Mouse (Mus musculus) neural tube, embryonic 11.5 days (tissue): ENCODE measurements around the gene Pard3. TPM values are rescaled to one million over a fixed set of nuclear protein-coding genes. Genes with fewer than 3 reads are reported as not detected.

Experiments
- ATAC-seq: fragments of 200-750 bp; cut with Nextera tagmentation; 2 replicates; pipeline ENCODE4 v1.8.0; 2017; ENCODE audit warnings: moderate number of reproducible peaks, mild to moderate bottlenecking, moderate TSS enrichment, moderate library complexity; ENCODE audit not compliant: insufficient read depth, low FRiP score, low TSS enrichment
- DNase-seq: peaks from one replicate; pipeline ENCODE4 v3.0.0-alpha.2; 2015; ENCODE audit warnings: low spot score
- H3K27ac ChIP-seq: fragments of 300-500 bp; sonication (generic); 2 replicates; pipeline ENCODE4 v1.5.1; 2014; ENCODE audit warnings: low read depth, mild to moderate bottlenecking, low read length
- H3K27me3 ChIP-seq: fragments of 300-500 bp; sonication (generic); 2 replicates; pipeline ENCODE4 v1.6.1; 2014; ENCODE audit warnings: mild to moderate bottlenecking, low read length, mixed read lengths; ENCODE audit not compliant: control insufficient read depth, insufficient read depth
- H3K36me3 ChIP-seq: fragments of 300-500 bp; sonication (generic); 2 replicates; pipeline ENCODE4 v1.6.1; 2014; ENCODE audit warnings: mild to moderate bottlenecking, low read length, moderate library complexity, mixed read lengths; ENCODE audit not compliant: control insufficient read depth, insufficient read depth
- H3K4me1 ChIP-seq: fragments of 300-500 bp; sonication (generic); 2 replicates; pipeline ENCODE4 v1.6.1; 2014; ENCODE audit warnings: low read length, mixed read lengths; ENCODE audit not compliant: control insufficient read depth, insufficient read depth
- H3K4me2 ChIP-seq: fragments of 300-500 bp; sonication (generic); 2 replicates; pipeline ENCODE4 v1.6.1; 2014; ENCODE audit warnings: low read depth, mild to moderate bottlenecking, moderate library complexity
- H3K4me3 ChIP-seq: fragments of 300-500 bp; sonication (generic); 2 replicates; pipeline ENCODE4 v1.5.1; 2014; ENCODE audit warnings: low read depth, low read length
- H3K9ac ChIP-seq: fragments of 300-500 bp; sonication (generic); 2 replicates; pipeline ENCODE4 v1.6.1; 2014; ENCODE audit warnings: mild to moderate bottlenecking, low read length
- H3K9me3 ChIP-seq: fragments of 300-500 bp; sonication (generic); 2 replicates; pipeline ENCODE4 v1.6.1; 2016; ENCODE audit warnings: low read length; ENCODE audit not compliant: control insufficient read depth
- WGBS: fragments of 180-500 bp; shearing (Covaris S2); extraction: QIAGEN DNeasy Blood & Tissue Kit; methylation state at CpG from one replicate; pipeline ENCODE4 v1.1.7; 2014; 5-methylcytosine and 5-hydroxymethylcytosine counted together
- polyA plus RNA-seq: library from polyadenylated mRNA; unstranded; fragments of >200 nt; fragmentation: Nextera tagmentation; extraction: Ambion mirVana; gene quantifications from 2 replicates; pipeline ENCODE4 v1.2.1, GENCODE M21; 2014

Pard3 gene
- polyA plus RNA-seq, 1 experiment from 2014 or later: 37.5 TPM

- Histone ChIP-seq H3K27me3 (no peaks in the 10 kb centered on the region), H3K4me1 (peaks cover 26% of the 10 kb centered on the region), H3K9me3 (no peaks in the 10 kb centered on the region), H3K4me3 (no peak overlapping the region), H3K4me2 (no peak overlapping the region), H3K36me3 (no peaks in the 10 kb centered on the region), H3K27ac (no peak overlapping the region), H3K9ac (no peak overlapping the region)
- no peak for ATAC-seq
- WGBS: 87% methylated on average over 3 of the region's 3 CpGs
- no peak for DNase-seq
Observed at GRCm38 (mm10) chr8:127091936-127092335, 28.2 kb downstream of the Pard3 start.

GRCm38 (mm10) chr8:127092383-127093112 lies 28.9 kb downstream of the Pard3 start:
- H3K4me2 ChIP-seq: no peak overlapping the region
- no peaks in the 10 kb centered on the region for H3K27me3 ChIP-seq
- H3K9ac ChIP-seq: no peak overlapping the region
- no peak overlapping the region for H3K27ac ChIP-seq
- H3K4me3 ChIP-seq: no peak overlapping the region
- peak; percentile 70 for DNase-seq
- H3K36me3 ChIP-seq: no peaks in the 10 kb centered on the region
- H3K9me3 ChIP-seq: no peaks in the 10 kb centered on the region
- 37% methylated on average over 10 of the region's 10 CpGs for WGBS
- H3K4me1 ChIP-seq: peaks cover 26% of the 10 kb centered on the region
- ATAC-seq: peak; percentile 84

- ATAC-seq: 0 out of 2 replicates have a peak, but pooled peaks have one; percentile 31
- no peak overlapping the region for H3K9ac ChIP-seq
- 46% methylated on average over 3 of the region's 3 CpGs for WGBS
- H3K4me3 ChIP-seq: no peak overlapping the region
- peaks cover 22% of the 10 kb centered on the region for H3K4me1 ChIP-seq
- H3K27me3 ChIP-seq: no peaks in the 10 kb centered on the region
- DNase-seq: no peak
- no peaks in the 10 kb centered on the region for H3K9me3 ChIP-seq
- H3K4me2 ChIP-seq: no peak overlapping the region
- no peak overlapping the region for H3K27ac ChIP-seq
- no peaks in the 10 kb centered on the region for H3K36me3 ChIP-seq
Observed at GRCm38 (mm10) chr8:127093113-127093426, 29.4 kb downstream of the Pard3 start.

- Histone ChIP-seq H3K36me3 (no peaks in the 10 kb centered on the region), H3K27ac (no peak overlapping the region), H3K4me2 (no peak overlapping the region), H3K4me1 (0 out of 2 replicates have a peak, but pooled peaks cover 10% of the 10 kb centered on the region), H3K27me3 (no peaks in the 10 kb centered on the region), H3K9ac (no peak overlapping the region), H3K9me3 (no peaks in the 10 kb centered on the region), H3K4me3 (no peak overlapping the region)
- DNase-seq (no peak), ATAC-seq (no peak)
- 89% methylated on average over 7 of the region's 7 CpGs for WGBS
Observed at GRCm38 (mm10) chr8:127095763-127096162, 32.1 kb downstream of the Pard3 start.

- no peak overlapping the region for H3K9ac ChIP-seq
- H3K27ac ChIP-seq: no peak overlapping the region
- H3K27me3 ChIP-seq: no peaks in the 10 kb centered on the region
- 70% methylated on average over 1 of the region's 1 CpGs for WGBS
- ATAC-seq: no peak
- no peaks in the 10 kb centered on the region for H3K4me1 ChIP-seq
- no peaks in the 10 kb centered on the region for H3K9me3 ChIP-seq
- no peaks in the 10 kb centered on the region for H3K36me3 ChIP-seq
- no peak overlapping the region for H3K4me2 ChIP-seq
- no peak for DNase-seq
- no peak overlapping the region for H3K4me3 ChIP-seq
Observed at GRCm38 (mm10) chr8:127099439-127100090, 35.9 kb downstream of the Pard3 start.

- 74% methylated on average over 5 of the region's 5 CpGs for WGBS
- no peak overlapping the region for H3K27ac ChIP-seq
- H3K9me3 ChIP-seq: no peaks in the 10 kb centered on the region
- no peak overlapping the region for H3K4me2 ChIP-seq
- H3K36me3 ChIP-seq: no peaks in the 10 kb centered on the region
- no peaks in the 10 kb centered on the region for H3K4me1 ChIP-seq
- ATAC-seq (no peak), DNase-seq (no peak)
- H3K9ac ChIP-seq: no peak overlapping the region
- H3K4me3 ChIP-seq: no peak overlapping the region
- H3K27me3 ChIP-seq: no peaks in the 10 kb centered on the region
Observed at GRCm38 (mm10) chr8:127103256-127103655, 39.6 kb downstream of the Pard3 start.

GRCm38 (mm10) chr8:127104616-127105015 lies 40.9 kb downstream of the Pard3 start:
- no peaks in the 10 kb centered on the region for H3K27me3 ChIP-seq
- no peaks in the 10 kb centered on the region for H3K36me3 ChIP-seq
- H3K9ac ChIP-seq: no peak overlapping the region
- WGBS: 75% methylated on average over 2 of the region's 2 CpGs
- H3K9me3 ChIP-seq: no peaks in the 10 kb centered on the region
- DNase-seq (no peak), ATAC-seq (no peak)
- H3K4me1 ChIP-seq: no peaks in the 10 kb centered on the region
- H3K4me2 ChIP-seq: no peak overlapping the region
- no peak overlapping the region for H3K27ac ChIP-seq
- no peak overlapping the region for H3K4me3 ChIP-seq

GRCm38 (mm10) chr8:127107928-127108327 lies 44.2 kb downstream of the Pard3 start:
- Histone ChIP-seq H3K4me3 (no peak overlapping the region), H3K27me3 (no peaks in the 10 kb centered on the region), H3K36me3 (no peaks in the 10 kb centered on the region), H3K4me2 (no peak overlapping the region), H3K9ac (no peak overlapping the region), H3K9me3 (no peaks in the 10 kb centered on the region), H3K27ac (no peak overlapping the region), H3K4me1 (no peaks in the 10 kb centered on the region)
- DNase-seq (no peak), ATAC-seq (no peak)
- 79% methylated on average over 3 of the region's 3 CpGs for WGBS

GRCm38 (mm10) chr8:127113209-127113608 lies 49.5 kb downstream of the Pard3 start:
- no peaks in the 10 kb centered on the region for H3K27me3 ChIP-seq
- no peak overlapping the region for H3K27ac ChIP-seq
- ATAC-seq: no peak
- no peak overlapping the region for H3K4me3 ChIP-seq
- no peak for DNase-seq
- no peaks in the 10 kb centered on the region for H3K9me3 ChIP-seq
- WGBS: 92% methylated on average over 5 of the region's 5 CpGs
- H3K4me1 ChIP-seq: no peaks in the 10 kb centered on the region
- no peak overlapping the region for H3K4me2 ChIP-seq
- no peak overlapping the region for H3K9ac ChIP-seq
- no peaks in the 10 kb centered on the region for H3K36me3 ChIP-seq
